Mouse (Mus musculus) macrophage (primary cell): ENCODE results near the gene Sptlc2. TPM values are rescaled to one million over a fixed set of nuclear protein-coding genes. Genes with fewer than 3 reads are reported as not detected.
"Not testable (repeated sequence)": the region's sequence is repeated elsewhere in the genome, so short reads cannot be mapped to it uniquely, and the experiment has no call there.

Experiments
- H3K27ac ChIP-seq: fragments of 350-480 bp; formaldehyde crosslinking; 2 replicates; pipeline ENCODE4 v1.9.0; 2021
- H3K36me3 ChIP-seq: fragments of 350-480 bp; formaldehyde crosslinking; 2 replicates; pipeline ENCODE4 v1.9.0; 2021; ENCODE audit errors: inconsistent target
- H3K4me3 ChIP-seq: fragments of 350-480 bp; formaldehyde crosslinking; 2 replicates; pipeline ENCODE4 v1.9.0; 2021; ENCODE audit errors: inconsistent target
- H3K79me2 ChIP-seq: fragments of 350-480 bp; formaldehyde crosslinking; 2 replicates; pipeline ENCODE4 v1.9.0; 2021; ENCODE audit errors: inconsistent target
- WGBS: methylation state at CpG from one replicate; pipeline ENCODE4 v1.1.7; 2026; ENCODE audit warnings: inconsistent platforms; ENCODE audit not compliant: missing documents; 5-methylcytosine and 5-hydroxymethylcytosine counted together
- polyA plus RNA-seq: library from polyadenylated mRNA; stranded (reverse); fragments of 250-400 nt; gene quantifications from 3 replicates; pipeline ENCODE4 v1.2.4, GENCODE M21; 2018; ENCODE audit warnings: inconsistent platforms

Sptlc2 gene
- polyA plus RNA-seq, 1 experiment from 2014 or later: 96.5 TPM

- WGBS: 83% methylated on average over 6 of the region's 6 CpGs
- peaks cover 45% of the 10 kb centered on the region; the same call in 1 of the 2 replicates for H3K79me2 ChIP-seq
- H3K27ac ChIP-seq: peak overlapping the region; percentile 81
- H3K4me3 ChIP-seq: no peak overlapping the region
- peaks cover 6% of the 10 kb centered on the region; the same call in 1 of the 2 replicates for H3K36me3 ChIP-seq
Measured at GRCm38 (mm10) chr12:87331053-87331456, 57.1 kb downstream of the Sptlc2 start.

- no peak overlapping the region for H3K4me3 ChIP-seq
- peak overlapping the region; percentile 81 for H3K27ac ChIP-seq
- peaks cover 3% of the 10 kb centered on the region; the same call in 1 of the 2 replicates for H3K36me3 ChIP-seq
- 0% methylated on average over 2 of the region's 2 CpGs for WGBS
- peaks cover 48% of the 10 kb centered on the region; the same call in 1 of the 2 replicates for H3K79me2 ChIP-seq
Measured at GRCm38 (mm10) chr12:87330213-87330612, 57.9 kb downstream of the Sptlc2 start.

GRCm38 (mm10) chr12:87328025-87328424, 60.1 kb downstream of the Sptlc2 start:
- H3K36me3 ChIP-seq: peaks cover 19% of the 10 kb centered on the region
- H3K27ac ChIP-seq: 0 out of 2 replicates have a peak overlapping the region, but pooled peaks have one; percentile 15
- 44% methylated on average over 4 of the region's 4 CpGs for WGBS
- peaks cover 43% of the 10 kb centered on the region; the same call in 1 of the 2 replicates for H3K79me2 ChIP-seq
- H3K4me3 ChIP-seq: no peak overlapping the region

GRCm38 (mm10) chr12:87327610-87328009, 60.5 kb downstream of the Sptlc2 start:
- 25% methylated on average over 7 of the region's 7 CpGs for WGBS
- Histone ChIP-seq H3K27ac (peak overlapping the region; percentile 15; the same call in 1 of the 2 replicates), H3K4me3 (no peak overlapping the region), H3K36me3 (peaks cover 20% of the 10 kb centered on the region), H3K79me2 (peaks cover 39% of the 10 kb centered on the region; the same call in 1 of the 2 replicates)

DNA sequence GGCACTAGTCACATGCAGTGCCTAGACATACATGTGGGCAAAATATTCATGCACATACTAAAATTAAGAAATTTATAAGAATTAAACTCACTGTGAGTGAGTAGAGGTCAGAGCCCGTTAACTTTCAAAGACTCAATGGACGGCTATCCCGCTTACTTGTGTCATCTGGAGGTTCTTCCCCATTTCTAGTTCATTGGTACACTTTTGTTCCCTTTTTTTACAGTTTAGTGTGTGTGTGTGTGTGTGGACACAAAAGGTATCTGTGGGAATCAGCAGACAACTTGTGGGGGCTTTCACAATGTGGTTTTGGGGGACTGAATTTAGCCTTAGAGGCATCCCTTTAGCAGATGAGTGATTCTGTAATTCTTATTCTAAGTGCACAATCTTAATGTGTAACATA, 62.7 kb downstream of the Sptlc2 start:
- WGBS: 36% methylated on average over 3 of the region's 3 CpGs
- no peak overlapping the region for H3K27ac ChIP-seq
- H3K4me3 ChIP-seq: no peak overlapping the region
- H3K36me3 ChIP-seq: peaks cover 20% of the 10 kb centered on the region
- peaks cover 27% of the 10 kb centered on the region; the same call in 1 of the 2 replicates for H3K79me2 ChIP-seq

DNA sequence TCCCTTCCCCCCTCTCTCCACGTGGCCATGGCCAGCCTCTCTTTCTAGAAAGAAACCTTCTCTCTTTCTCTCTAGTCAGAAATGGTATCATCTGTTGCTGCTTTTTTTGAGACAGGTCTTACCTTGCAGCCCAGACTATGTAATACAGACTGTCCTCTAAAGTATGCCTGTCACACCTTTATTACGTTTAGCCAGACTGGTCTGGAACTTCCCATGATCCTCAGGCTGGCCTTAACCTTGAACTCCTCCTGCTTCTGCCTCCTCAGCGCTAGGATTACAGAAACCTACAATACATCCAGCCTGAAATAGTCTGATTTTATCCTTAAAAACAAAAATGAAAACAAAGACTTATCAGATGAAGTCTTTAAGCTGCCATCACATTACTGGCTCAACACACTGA, 68.9 kb downstream of the Sptlc2 start:
- Histone ChIP-seq H3K4me3 (no peak overlapping the region), H3K36me3 (peaks cover 13% of the 10 kb centered on the region), H3K27ac (no peak overlapping the region), H3K79me2 (no peaks in the 10 kb centered on the region; the same call in 1 of the 2 replicates)
- WGBS: 100% methylated on average over 3 of the region's 3 CpGs

GRCm38 (mm10) chr12:87317951-87318350, 70.2 kb downstream of the Sptlc2 start:
- no peak overlapping the region for H3K27ac ChIP-seq
- WGBS: 100% methylated on average over 1 of the region's 1 CpGs

GRCm38 (mm10) chr12:87313098-87313497, 75.1 kb downstream of the Sptlc2 start:
- Histone ChIP-seq H3K4me3 (no peak overlapping the region), H3K27ac (no peak overlapping the region), H3K79me2 (no peaks in the 10 kb centered on the region), H3K36me3 (peaks cover 39% of the 10 kb centered on the region)
- WGBS: 90% methylated on average over 2 of the region's 2 CpGs

More at GRCm38 (mm10) chr12:87317951-87318350, 70.2 kb downstream of the Sptlc2 start:
- H3K36me3 ChIP-seq: peaks cover 4% of the 10 kb centered on the region; the same call in 1 of the 2 replicates
- H3K4me3 ChIP-seq: no peak overlapping the region
- H3K79me2 ChIP-seq: no peaks in the 10 kb centered on the region; the same call in 1 of the 2 replicates

- H3K27ac ChIP-seq, H3K79me2 ChIP-seq, H3K4me3 ChIP-seq: not testable (repeated sequence)
- WGBS: 86% methylated on average over 4 of the region's 4 CpGs
- peaks cover 28% of the 10 kb centered on the region for H3K36me3 ChIP-seq
Measured at GRCm38 (mm10) chr12:87306584-87306844, 81.6 kb downstream of the Sptlc2 start.

DNA sequence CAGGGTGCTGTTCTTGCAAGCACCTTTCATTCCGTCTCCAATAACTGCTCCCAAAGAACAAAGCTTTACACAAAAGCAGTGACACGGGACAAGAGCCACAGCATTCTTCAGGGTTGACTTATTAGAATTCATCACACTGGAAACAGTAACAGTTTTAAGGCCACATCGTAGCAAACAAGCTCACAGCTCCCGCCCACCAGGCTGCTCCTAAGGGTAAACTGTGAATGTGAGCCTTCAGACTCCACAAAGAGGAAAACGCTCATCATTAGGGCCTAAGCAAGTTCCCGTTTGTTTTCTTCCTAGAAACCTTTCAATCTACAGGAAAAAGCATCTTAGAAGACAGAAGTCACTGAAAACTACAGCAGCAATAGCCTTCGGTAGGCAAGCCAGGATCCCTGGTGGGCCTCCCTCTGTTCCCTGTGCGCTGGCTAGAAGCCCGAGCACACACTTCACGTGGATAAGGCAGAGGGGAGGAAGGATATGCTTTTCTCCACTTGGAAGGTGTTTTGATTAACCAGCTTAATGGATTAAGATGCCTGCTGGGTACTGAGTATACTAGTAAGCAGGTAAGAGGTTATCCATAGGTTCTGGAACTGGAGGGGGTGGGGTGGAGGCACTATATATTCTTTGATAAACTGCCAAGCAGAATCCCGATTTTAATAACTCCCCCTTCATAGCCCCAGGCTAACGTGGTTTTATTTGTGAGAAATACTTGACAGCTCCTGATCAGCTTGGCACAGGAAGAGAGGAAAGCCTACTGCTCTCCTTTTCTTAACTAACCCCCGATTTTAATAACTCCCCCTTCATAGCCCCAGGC, 82.2 kb downstream of the Sptlc2 start:
- WGBS: 54% methylated on average over 12 of the region's 13 CpGs
- Histone ChIP-seq H3K4me3 (no peak overlapping the region), H3K27ac (no peak overlapping the region), H3K36me3 (peaks cover 28% of the 10 kb centered on the region), H3K79me2 (no peaks in the 10 kb centered on the region)

- H3K79me2 ChIP-seq: no peaks in the 10 kb centered on the region
- no peak overlapping the region for H3K27ac ChIP-seq
- 96% methylated on average over 4 of the region's 4 CpGs for WGBS
Measured at GRCm38 (mm10) chr12:87301189-87301588, 87.0 kb downstream of the Sptlc2 start.

DNA sequence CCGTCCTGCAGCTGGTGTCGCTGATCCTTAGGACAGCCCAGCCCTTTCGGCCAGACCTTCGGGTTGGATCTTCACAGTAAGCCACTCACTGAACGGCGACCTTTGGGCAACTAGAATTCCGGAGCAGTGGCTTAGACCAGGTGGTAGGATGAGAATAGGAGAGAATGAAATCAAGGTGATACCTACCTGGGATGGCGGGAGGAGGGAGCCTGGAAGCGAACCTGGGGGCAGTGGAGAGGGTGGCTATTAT, 87.8 kb downstream of the Sptlc2 start:
- Histone ChIP-seq H3K4me3 (peak overlapping the region; percentile 21; the same call in 1 of the 2 replicates), H3K79me2 (no peaks in the 10 kb centered on the region), H3K36me3 (no peaks in the 10 kb centered on the region), H3K27ac (no peak overlapping the region)
- WGBS: 8% methylated on average over 9 of the region's 9 CpGs

More at GRCm38 (mm10) chr12:87301189-87301588, 87.0 kb downstream of the Sptlc2 start:
- Histone ChIP-seq H3K4me3 (no peak overlapping the region), H3K36me3 (no peaks in the 10 kb centered on the region)

DNA sequence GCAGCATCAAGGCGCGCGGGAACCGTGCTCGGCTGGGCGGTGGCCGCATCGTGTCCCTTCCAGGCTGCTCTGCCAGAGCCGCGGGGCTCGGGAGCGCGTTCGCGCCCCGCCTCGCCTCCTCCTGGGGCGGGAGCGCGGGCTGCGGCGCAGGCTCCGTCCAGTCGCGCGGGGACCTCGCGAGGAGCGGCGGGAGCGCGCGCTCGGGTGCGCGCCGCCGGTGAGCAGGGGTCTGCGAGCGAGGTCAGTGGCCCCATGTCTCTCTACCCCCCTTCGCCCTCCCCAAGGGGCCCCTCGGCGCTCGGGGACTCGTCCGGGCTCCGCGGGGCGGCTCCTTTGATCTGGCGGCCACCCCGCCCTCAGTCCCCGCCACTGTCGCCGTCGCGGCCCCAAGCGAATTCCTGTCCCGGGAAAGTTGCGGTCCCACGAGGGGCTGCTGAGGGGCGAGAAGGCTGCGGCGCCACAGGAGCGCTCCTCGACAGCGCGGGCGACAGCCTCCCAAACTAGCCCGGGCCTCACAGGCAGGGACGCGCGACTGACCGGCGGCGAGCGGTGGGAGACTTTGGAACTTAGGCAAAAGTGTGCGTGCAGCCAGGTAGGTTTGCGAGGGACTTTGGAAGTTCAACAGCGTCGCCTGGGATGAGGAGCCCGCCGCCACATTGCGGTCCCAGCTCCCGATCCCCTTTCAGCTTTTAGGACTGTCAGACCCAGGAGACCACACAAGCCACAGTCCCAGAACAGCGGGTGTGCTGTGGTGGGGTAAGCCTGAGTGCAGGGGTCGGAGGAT, 88.3 kb downstream of the Sptlc2 start, which contains the start of gene Ism2:
TSS of gene Ism2 (minus strand) at position 49 of the 784 bp plus-strand sequence.
- no peaks in the 10 kb centered on the region for H3K36me3 ChIP-seq
- peak within 1 kb of the TSS; percentile 21; the same call in 1 of the 2 replicates for H3K4me3 ChIP-seq
- H3K27ac ChIP-seq: no peak within 1 kb of the TSS
- under 1% methylated on average over 72 of the region's 86 CpGs for WGBS
- H3K79me2 ChIP-seq: no peaks in the 10 kb centered on the region

GRCm38 (mm10) chr12:87299037-87299656, 89.0 kb downstream of the Sptlc2 start:
- Histone ChIP-seq H3K27ac (no peak overlapping the region), H3K36me3 (no peaks in the 10 kb centered on the region), H3K79me2 (no peaks in the 10 kb centered on the region), H3K4me3 (no peak overlapping the region)
- WGBS: 20% methylated on average over 27 of the region's 29 CpGs
